Mouse (Mus musculus) cortical plate, adult 2 months (tissue): ENCODE results near the gene Sardh. TPM values are rescaled to one million over a fixed set of nuclear protein-coding genes. Genes with fewer than 3 reads are reported as not detected.
A peak's percentile ranks its signal among the peaks of the same experiment; 100 is the strongest.

Source experiments
- H3K27ac ChIP-seq: fragments of 200-500 bp; 2 replicates; pipeline ENCODE4 v1.5.1; 2012; ENCODE audit warnings: low read length, control low read depth, inconsistent platforms; ENCODE audit not compliant: insufficient read depth
- H3K4me1 ChIP-seq: fragments of 200-500 bp; 2 replicates; pipeline ENCODE4 v1.6.1; 2011; ENCODE audit warnings: low read length; ENCODE audit not compliant: control insufficient read depth, insufficient read depth
- H3K4me3 ChIP-seq: fragments of 200-500 bp; 2 replicates; pipeline ENCODE4 v1.5.1; 2011; ENCODE audit warnings: mild to moderate bottlenecking, low read length, control low read depth; ENCODE audit not compliant: insufficient read depth
- CTCF ChIP-seq: fragments of 200-500 bp; IDR thresholded peaks from 2 replicates; pipeline ENCODE4 v1.5.1; 2011; ENCODE audit warnings: mild to moderate bottlenecking, control low read depth, low read length; ENCODE audit not compliant: insufficient read depth; ENCODE audit errors: extremely low read depth
- POLR2A ChIP-seq: fragments of 200-500 bp; IDR thresholded peaks from 2 replicates; pipeline ENCODE4 v1.6.1; 2011; ENCODE audit warnings: mild to moderate bottlenecking, low read length, control low read depth; ENCODE audit not compliant: insufficient read depth; ENCODE audit errors: extremely low read depth
- polyA plus RNA-seq: library from polyadenylated mRNA; depleted of rRNA; stranded (reverse); fragments of >200 nt; gene quantifications from 2 replicates; pipeline ENCODE4 v1.2.3, GENCODE M21; 2012

Sardh gene
- polyA plus RNA-seq, 1 experiment: 8.3 TPM

DNA sequence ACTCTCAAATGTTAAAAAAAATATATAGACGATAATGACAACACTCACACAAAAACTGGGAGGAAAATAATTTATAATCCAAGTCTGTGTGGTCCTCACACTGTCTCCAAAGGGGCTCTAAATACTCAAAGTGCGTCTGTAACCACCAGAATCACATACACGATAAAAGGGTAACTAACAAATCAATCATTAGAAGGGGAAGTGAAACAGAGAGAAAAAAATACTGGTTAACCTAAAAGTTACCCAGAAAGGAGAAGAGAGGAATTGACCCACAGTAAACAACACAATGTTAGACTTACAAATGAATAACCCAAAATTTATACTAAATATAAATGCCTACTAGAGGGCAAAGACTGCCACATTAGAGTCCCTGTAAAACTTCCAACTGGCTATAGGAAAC, 17.7 kb upstream of the Sardh start:
- H3K4me3 ChIP-seq: no peak overlapping the region
- H3K4me1 ChIP-seq: no peaks in the 10 kb centered on the region
- no peak for TF ChIP-seq POLR2A
- TF ChIP-seq CTCF: no peak
- no peak overlapping the region for H3K27ac ChIP-seq

DNA sequence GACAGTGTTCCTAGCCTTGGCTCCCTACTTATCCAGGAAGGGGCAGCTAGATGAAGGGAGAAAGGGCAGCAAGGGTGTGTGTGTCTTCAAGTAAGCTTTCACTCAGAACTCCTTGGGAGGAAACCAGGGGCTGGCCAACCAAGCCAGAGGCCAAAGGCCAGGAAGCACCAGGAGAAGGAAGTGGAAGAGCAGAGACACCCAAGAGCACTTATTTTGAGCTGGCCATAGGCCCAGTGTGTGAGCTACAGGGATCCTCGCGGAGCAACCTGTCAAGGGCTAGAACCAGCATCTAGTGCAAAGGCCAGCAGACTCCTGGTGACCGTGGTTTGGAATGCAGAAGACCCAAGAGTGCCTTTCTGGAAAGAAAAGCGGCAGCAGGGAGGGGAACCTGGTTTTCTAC, 14.8 kb upstream of the Sardh start:
- TF ChIP-seq POLR2A (no peak), CTCF (no peak)
- H3K4me1 ChIP-seq: no peaks in the 10 kb centered on the region
- H3K27ac ChIP-seq: no peak overlapping the region
- no peak overlapping the region for H3K4me3 ChIP-seq

DNA sequence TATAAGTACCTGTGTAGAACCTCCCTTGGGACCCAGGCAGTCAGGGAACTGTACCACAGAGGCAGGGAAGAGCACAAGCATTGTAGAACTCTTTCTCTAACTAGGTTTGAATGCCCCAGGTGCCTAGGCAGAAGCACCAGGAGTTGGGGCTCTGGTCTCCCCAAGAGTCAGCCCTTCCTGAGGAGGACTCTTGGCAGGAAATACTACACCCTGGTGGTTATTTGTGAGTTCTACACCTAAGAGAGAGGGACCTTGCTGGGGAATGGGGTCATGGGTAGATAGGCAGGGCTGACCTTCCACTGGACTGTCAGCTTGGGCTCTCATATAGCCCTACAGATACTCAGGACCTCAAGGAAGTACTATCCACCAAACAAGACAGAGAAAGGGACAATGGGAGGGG, 3.3 kb upstream of the Sardh start:
- Histone ChIP-seq H3K4me3 (no peak overlapping the region), H3K4me1 (no peaks in the 10 kb centered on the region), H3K27ac (no peak overlapping the region)
- no peak for TF ChIP-seq POLR2A
- no peak for TF ChIP-seq CTCF

DNA sequence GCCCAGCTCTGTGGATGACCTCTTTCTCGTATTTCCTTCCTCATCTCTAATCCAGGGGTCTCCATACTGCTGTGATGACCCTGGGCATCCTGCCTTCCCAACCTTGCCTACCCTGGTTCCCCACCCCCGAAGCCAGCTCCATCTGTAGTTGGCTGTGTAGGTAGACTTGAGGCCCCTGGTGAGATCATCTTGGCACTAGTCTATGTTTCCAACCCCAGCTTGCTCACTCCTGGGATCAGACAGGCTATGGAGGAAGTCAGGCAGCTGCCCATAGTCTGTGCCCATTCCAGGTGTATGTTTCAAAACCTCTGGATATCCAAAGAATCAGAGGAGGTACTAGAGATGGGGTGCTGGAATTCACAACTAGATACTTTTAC, 662 bp downstream of the Sardh start:
- TF ChIP-seq POLR2A (no peak), CTCF (no peak)
- no peak overlapping the region for H3K27ac ChIP-seq
- H3K4me1 ChIP-seq: no peaks in the 10 kb centered on the region
- no peak overlapping the region for H3K4me3 ChIP-seq

DNA sequence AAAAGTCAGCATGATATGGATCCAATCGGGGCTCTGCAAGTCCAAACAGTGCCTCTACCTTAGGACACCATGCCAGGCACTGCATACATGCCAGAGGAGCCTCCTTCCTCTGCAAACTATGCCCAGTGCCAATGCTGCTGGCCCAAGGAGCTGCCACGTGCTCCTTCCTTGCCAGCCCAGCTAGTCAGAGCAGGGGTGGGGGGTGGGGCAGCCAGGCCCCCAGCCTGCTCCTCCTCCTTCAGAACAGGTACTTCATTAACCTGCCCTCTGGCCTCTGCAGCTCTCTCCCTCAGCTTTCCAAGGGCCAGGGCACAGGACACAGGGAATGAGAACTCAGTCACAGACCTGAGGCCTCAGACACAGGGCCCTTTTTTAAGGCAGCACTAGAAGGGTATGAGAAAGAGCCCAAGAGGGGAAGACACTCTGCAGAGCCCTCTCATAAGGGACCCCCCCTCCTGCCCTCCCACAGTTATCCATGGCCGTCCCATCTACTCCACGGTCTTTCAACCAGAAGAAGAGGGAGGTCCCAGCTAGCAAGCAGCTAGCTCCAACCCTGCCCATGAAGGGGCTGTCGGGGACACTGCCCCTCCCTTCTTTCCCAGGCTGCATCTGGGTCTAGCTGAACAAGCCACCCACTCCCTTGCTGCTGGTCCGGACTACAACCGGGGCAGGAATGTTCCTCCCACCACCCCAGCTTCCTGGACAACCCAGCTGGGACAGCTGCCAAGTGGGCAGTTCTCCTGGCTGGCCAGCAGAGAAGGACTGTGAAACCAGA, 1.2 kb downstream of the Sardh start:
- H3K4me3 ChIP-seq: no peak overlapping the region
- no peaks in the 10 kb centered on the region for H3K4me1 ChIP-seq
- no peak overlapping the region for H3K27ac ChIP-seq
- TF ChIP-seq POLR2A: 0 out of 2 replicates have a peak, but pooled peaks have one; percentile 23
- no peak for TF ChIP-seq CTCF

DNA sequence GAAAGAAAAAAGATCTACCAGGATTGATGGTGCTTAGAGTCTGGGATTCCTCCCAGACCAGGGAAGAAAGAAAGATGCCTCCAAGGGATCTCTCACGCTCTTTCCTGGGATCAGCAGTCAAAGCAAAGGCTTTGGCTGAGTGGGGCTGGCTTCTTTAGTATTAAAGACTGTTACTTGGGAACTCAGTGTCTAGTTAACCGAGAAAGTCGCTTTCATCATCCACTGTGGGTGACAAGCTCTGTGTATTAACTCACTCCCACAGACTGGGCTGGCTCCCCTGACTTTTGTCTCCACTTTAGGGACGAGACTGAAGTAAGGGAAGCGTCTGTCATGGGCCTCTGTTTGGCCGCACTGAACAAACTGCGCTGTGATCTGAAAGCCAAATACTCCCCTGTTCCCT, 2.2 kb downstream of the Sardh start:
- TF ChIP-seq CTCF (no peak), POLR2A (no peak)
- no peaks in the 10 kb centered on the region for H3K4me1 ChIP-seq

DNA sequence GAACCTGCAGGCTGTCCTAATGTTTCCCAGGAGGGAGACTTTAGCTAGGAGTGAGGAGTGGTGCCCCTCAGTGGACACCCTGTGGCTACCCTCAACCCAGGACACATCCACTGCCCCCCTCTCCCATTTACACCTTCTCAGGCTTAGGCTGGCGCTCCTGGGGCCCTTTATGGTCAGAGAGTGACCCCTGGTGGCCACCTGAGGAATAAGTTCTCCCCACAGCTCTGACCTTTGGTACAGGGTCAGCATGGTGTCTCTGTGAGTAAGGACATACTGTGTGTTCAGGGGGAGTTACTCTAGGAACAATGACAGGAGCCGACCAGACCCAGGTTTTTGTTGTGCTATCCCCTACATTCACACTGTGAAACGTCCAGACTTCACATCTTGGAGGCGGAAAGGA, 10.8 kb downstream of the Sardh start:
- TF ChIP-seq CTCF (peak; percentile 89), POLR2A (no peak)
- H3K4me1 ChIP-seq: no peaks in the 10 kb centered on the region; the same call in 1 of the 2 replicates
- H3K27ac ChIP-seq: no peak overlapping the region
- no peak overlapping the region for H3K4me3 ChIP-seq

More for the DNA sequence above, 2.2 kb downstream of the Sardh start:
- no peak overlapping the region for H3K4me3 ChIP-seq
- H3K27ac ChIP-seq: no peak overlapping the region

DNA sequence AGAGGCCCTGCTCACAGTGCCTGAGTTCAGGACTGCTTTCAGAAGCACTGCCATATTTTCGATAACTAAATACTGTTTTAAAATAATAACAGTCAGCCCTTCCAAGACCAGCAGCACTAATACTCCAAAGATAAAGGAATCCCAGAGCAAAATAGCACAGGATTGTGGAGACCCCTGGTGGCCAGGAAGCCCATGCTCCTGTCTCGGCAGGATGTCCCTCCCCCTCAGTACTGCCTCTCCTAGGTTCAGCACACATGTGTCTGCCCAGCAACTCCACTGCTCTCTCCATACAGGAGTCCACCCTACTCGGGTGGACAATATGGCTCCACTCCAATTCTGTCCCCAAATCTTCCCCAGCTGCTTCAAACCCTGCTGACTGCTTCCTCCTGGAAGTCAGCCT, 12.4 kb downstream of the Sardh start:
- Histone ChIP-seq H3K4me3 (no peak overlapping the region), H3K27ac (no peak overlapping the region), H3K4me1 (peaks cover 4% of the 10 kb centered on the region; the same call in 1 of the 2 replicates)
- TF ChIP-seq POLR2A: no peak
- peak; percentile 89 for TF ChIP-seq CTCF

DNA sequence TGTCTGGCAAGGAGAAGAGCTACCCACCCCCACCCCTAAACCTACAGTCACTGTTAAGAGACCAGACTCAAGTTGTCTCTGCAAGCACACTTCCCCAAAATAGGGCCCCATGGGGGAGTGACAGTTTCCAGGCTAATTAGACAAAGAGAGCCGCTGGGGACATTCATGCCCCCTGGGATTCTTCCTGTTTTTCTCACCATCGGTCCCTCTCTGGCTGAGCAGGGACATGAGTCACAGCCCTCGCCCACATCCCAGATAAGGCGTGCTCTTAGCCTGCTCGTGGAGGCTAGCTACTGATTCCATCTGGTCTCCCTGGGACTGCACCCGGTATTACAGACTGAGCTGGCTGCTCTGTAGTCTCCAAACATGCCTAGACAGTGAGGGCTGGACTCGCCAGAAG, 15.8 kb downstream of the Sardh start:
- no peak for TF ChIP-seq CTCF
- TF ChIP-seq POLR2A: no peak
- no peak overlapping the region for H3K4me3 ChIP-seq
- H3K27ac ChIP-seq: no peak overlapping the region
- peaks cover 5% of the 10 kb centered on the region; the same call in 1 of the 2 replicates for H3K4me1 ChIP-seq

DNA sequence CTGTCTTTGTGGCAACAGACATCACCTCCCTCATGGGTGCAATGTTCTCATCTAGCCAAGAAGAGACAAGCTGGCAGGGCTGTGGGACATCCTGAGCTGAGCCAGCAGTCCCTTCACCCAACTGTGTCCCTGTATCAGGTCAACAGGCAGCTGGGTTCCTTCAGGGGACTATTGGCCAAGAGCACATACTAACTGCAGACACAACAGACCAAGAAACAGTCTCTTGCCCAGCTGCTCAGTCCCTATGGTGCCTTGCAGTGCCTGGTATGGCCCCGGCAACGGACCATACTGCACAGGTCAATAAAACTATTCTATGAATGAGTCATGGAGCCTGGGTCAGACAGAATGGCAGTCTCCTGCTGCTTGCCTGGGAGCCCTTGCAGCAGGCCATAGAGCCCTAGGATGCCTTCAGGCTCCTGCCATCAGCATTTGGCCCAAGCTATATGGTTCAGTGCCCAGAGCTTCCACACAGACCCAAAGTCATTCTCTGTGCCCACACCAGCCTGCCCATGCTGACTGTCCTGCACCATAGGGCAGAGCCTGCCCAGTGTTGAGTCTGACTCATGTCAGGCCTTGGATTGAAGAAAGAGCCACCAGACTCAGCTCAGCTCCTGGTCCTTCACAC, 18.5 kb downstream of the Sardh start:
- Histone ChIP-seq H3K27ac (no peak overlapping the region), H3K4me3 (no peak overlapping the region), H3K4me1 (peaks cover 11% of the 10 kb centered on the region)
- TF ChIP-seq CTCF (no peak), POLR2A (no peak)
